Mouse (Mus musculus) MEL (cell line): ENCODE measurements around the gene Lilr4b. TPM values are rescaled to one million over a fixed set of nuclear protein-coding genes. Genes with fewer than 3 reads are reported as not detected.
A peak's percentile ranks its signal among the peaks of the same experiment; 100 is the strongest.

Experiments
- DNase-seq: peaks from one replicate; pipeline ENCODE4 v3.0.0; 2011; ENCODE audit warnings: low read depth, low spot score
- H3K27ac ChIP-seq: 2 replicates; pipeline ENCODE4 v1.5.1; 2012; ENCODE audit warnings: low read depth, mild to moderate bottlenecking, control low read depth, low read length, moderate library complexity; ENCODE audit not compliant: control insufficient read depth
- H3K27me3 ChIP-seq, 2 experiments: fragments of 150-350 bp in 1 of 2; sonication (generic) in 1 of 2; 2 replicates each; pipeline ENCODE4 v1.6.1; 2012; ENCODE audit warnings: low read length in 2 of 2, mild to moderate bottlenecking in 2 of 2, improper control_type of control experiment in 1 of 2, moderate library complexity in 1 of 2; ENCODE audit not compliant: insufficient read depth in 2 of 2, control insufficient read depth in 1 of 2
- H3K36me3 ChIP-seq, 2 experiments: 2 replicates each; pipeline ENCODE4 v1.6.1; 2012 to 2014; ENCODE audit warnings: low read length in 2 of 2, improper control_type of control experiment in 1 of 2, inconsistent platforms in 1 of 2, mild to moderate bottlenecking in 1 of 2; ENCODE audit not compliant: insufficient read depth in 2 of 2, control insufficient read depth in 1 of 2
- H3K4me1 ChIP-seq, 2 experiments: fragments of 150-350 bp in 1 of 2; sonication (generic) in 1 of 2; 2 replicates each; pipeline ENCODE4 v1.6.1; 2012; ENCODE audit warnings: low read length in 2 of 2, improper control_type of control experiment in 1 of 2, mild to moderate bottlenecking in 1 of 2; ENCODE audit not compliant: insufficient read depth in 2 of 2, control insufficient read depth in 1 of 2
- H3K4me3 ChIP-seq, 2 experiments: fragments of 150-350 bp in 1 of 2; sonication (generic) in 1 of 2; 2 replicates each; pipeline ENCODE4 v1.5.1; 2012; ENCODE audit warnings: low read depth in 2 of 2, low read length in 2 of 2, mild to moderate bottlenecking in 2 of 2, moderate library complexity in 2 of 2, control low read depth in 1 of 2, improper control_type of control experiment in 1 of 2; ENCODE audit not compliant: control insufficient read depth in 1 of 2, insufficient read depth in 1 of 2
- H3K79me2 ChIP-seq: 2 replicates; pipeline ENCODE4 v1.6.1; 2012; ENCODE audit warnings: mild to moderate bottlenecking, low read length, moderate library complexity; ENCODE audit not compliant: control insufficient read depth, poor library complexity, insufficient read depth
- H3K9ac ChIP-seq: 2 replicates; pipeline ENCODE4 v1.6.1; 2012; ENCODE audit warnings: low read depth, mild to moderate bottlenecking, control low read depth, low read length, moderate library complexity; ENCODE audit not compliant: control insufficient read depth, poor library complexity, severe bottlenecking
- H3K9me3 ChIP-seq: fragments of 150-350 bp; sonication (generic); replicated peaks from 2 replicates; pipeline ENCODE4 v1.6.1; 2012; ENCODE audit warnings: mild to moderate bottlenecking, low read length, improper control_type of control experiment, moderate library complexity; ENCODE audit not compliant: insufficient read depth
- CHD1 ChIP-seq: IDR thresholded peaks from 2 replicates; pipeline ENCODE4 v1.6.1; 2012; ENCODE audit warnings: low read depth, mild to moderate bottlenecking, inconsistent platforms, low read length, improper control_type of control experiment
- ELF1 ChIP-seq: IDR thresholded peaks from 2 replicates; pipeline ENCODE4 v1.6.1; 2014; ENCODE audit warnings: low read depth, mild to moderate bottlenecking, inconsistent platforms, low read length, improper control_type of control experiment, moderate library complexity
- EP300 ChIP-seq, 2 experiments: IDR thresholded peaks; 2 replicates each; pipeline ENCODE4 v1.6.1; 2011; ENCODE audit warnings: improper control_type of control experiment in 2 of 2, low read length in 2 of 2, low read depth in 1 of 2, mild to moderate bottlenecking in 1 of 2
- ETS1 ChIP-seq: IDR thresholded peaks from 2 replicates; pipeline ENCODE4 v1.6.1; 2012; ENCODE audit warnings: low read depth, mild to moderate bottlenecking, inconsistent platforms, low read length, improper control_type of control experiment, moderate library complexity
- GATA1 ChIP-seq: IDR thresholded peaks from 2 replicates; pipeline ENCODE4 v1.6.1; 2011; ENCODE audit warnings: low read depth, low read length, improper control_type of control experiment
- JUND ChIP-seq: IDR thresholded peaks from 2 replicates; pipeline ENCODE4 v1.6.1; 2011; ENCODE audit warnings: low read depth, mild to moderate bottlenecking, improper control_type of control experiment, low read length
- MAFK ChIP-seq: IDR thresholded peaks from 2 replicates; pipeline ENCODE4 v1.6.1; 2011; ENCODE audit warnings: low read depth, mild to moderate bottlenecking, low read length, improper control_type of control experiment, borderline replicate concordance
- MAX ChIP-seq: IDR thresholded peaks from 2 replicates; pipeline ENCODE4 v1.6.1; 2011; ENCODE audit warnings: low read length, improper control_type of control experiment
- MAZ ChIP-seq: IDR thresholded peaks from 2 replicates; pipeline ENCODE4 v1.6.1; 2012; ENCODE audit warnings: low read depth, mild to moderate bottlenecking, inconsistent platforms, low read length, improper control_type of control experiment
- MEF2A ChIP-seq: IDR thresholded peaks from 2 replicates; pipeline ENCODE4 v1.6.1; 2014; ENCODE audit warnings: low read depth, mild to moderate bottlenecking, inconsistent platforms, low read length, improper control_type of control experiment; ENCODE audit not compliant: poor library complexity, insufficient replicate concordance, severe bottlenecking; ENCODE audit errors: extremely low read depth
- MYB ChIP-seq: IDR thresholded peaks from 2 replicates; pipeline ENCODE4 v1.6.1; 2011; ENCODE audit warnings: mild to moderate bottlenecking, low read depth, low read length, improper control_type of control experiment
- MYC ChIP-seq: IDR thresholded peaks from 2 replicates; pipeline ENCODE4 v1.6.1; 2011; ENCODE audit warnings: low read depth, mild to moderate bottlenecking, low read length, improper control_type of control experiment, moderate library complexity
- POLR2AphosphoS5 ChIP-seq: IDR thresholded peaks from 2 replicates; pipeline ENCODE4 v1.6.1; 2012; ENCODE audit warnings: low read depth, borderline replicate concordance, mild to moderate bottlenecking, inconsistent platforms, low read length, moderate library complexity, mixed read lengths
- RCOR1 ChIP-seq: IDR thresholded peaks from 2 replicates; pipeline ENCODE4 v1.6.1; 2012; ENCODE audit warnings: low read depth, mild to moderate bottlenecking, inconsistent platforms, low read length, improper control_type of control experiment
- SIN3A ChIP-seq: IDR thresholded peaks from 2 replicates; pipeline ENCODE4 v1.6.1; 2012; ENCODE audit warnings: low read length, improper control_type of control experiment, inconsistent platforms
- TBP ChIP-seq: IDR thresholded peaks from 2 replicates; pipeline ENCODE4 v1.8.0; 2011; ENCODE audit warnings: low read depth, low read length, improper control_type of control experiment
- TCF12 ChIP-seq: IDR thresholded peaks from 2 replicates; pipeline ENCODE4 v1.6.1; 2014; ENCODE audit warnings: low read depth, mild to moderate bottlenecking, inconsistent platforms, low read length, improper control_type of control experiment, moderate library complexity
- UBTF ChIP-seq: IDR thresholded peaks from 2 replicates; pipeline ENCODE4 v1.6.1; 2012; ENCODE audit warnings: low read depth, mild to moderate bottlenecking, inconsistent platforms, low read length, improper control_type of control experiment, moderate library complexity, borderline replicate concordance; ENCODE audit not compliant: insufficient read depth
- ZC3H11A ChIP-seq: IDR thresholded peaks from 2 replicates; pipeline ENCODE4 v1.6.1; 2012; ENCODE audit warnings: low read depth, mild to moderate bottlenecking, inconsistent platforms, low read length, improper control_type of control experiment
- ZMIZ1 ChIP-seq: IDR thresholded peaks from 2 replicates; pipeline ENCODE4 v1.6.1; 2012; ENCODE audit warnings: low read depth, mild to moderate bottlenecking, inconsistent platforms, low read length, improper control_type of control experiment, moderate library complexity
- ZNF384 ChIP-seq: IDR thresholded peaks from 2 replicates; pipeline ENCODE4 v1.6.1; 2012; ENCODE audit warnings: low read depth, mild to moderate bottlenecking, inconsistent platforms, low read length, improper control_type of control experiment
- polyA plus RNA-seq, 2 experiments: library from polyadenylated mRNA; stranded (reverse) in 1 of 2; unstranded in 1 of 2; fragments of >175 nt in 1 of 2; fragments of >200 nt in 1 of 2; gene quantifications; 2 replicates each; pipeline versions ENCODE4 v1.2.1 to v1.2.4; 2012; ENCODE audit warnings: low replicate concordance in 2 of 2, low read depth in 1 of 2; ENCODE audit not compliant: insufficient read length in 2 of 2, insufficient read depth in 1 of 2, missing spikeins in 1 of 2
- total RNA-seq: library from RNA; depleted of rRNA; stranded (reverse); fragments of 300-350 nt; gene quantifications from 2 replicates; pipeline ENCODE4 v1.2.3, GENCODE M21; 2012

The Lilr4b gene
- total and polyA plus RNA-seq, 3 experiments, result not detected

DNA sequence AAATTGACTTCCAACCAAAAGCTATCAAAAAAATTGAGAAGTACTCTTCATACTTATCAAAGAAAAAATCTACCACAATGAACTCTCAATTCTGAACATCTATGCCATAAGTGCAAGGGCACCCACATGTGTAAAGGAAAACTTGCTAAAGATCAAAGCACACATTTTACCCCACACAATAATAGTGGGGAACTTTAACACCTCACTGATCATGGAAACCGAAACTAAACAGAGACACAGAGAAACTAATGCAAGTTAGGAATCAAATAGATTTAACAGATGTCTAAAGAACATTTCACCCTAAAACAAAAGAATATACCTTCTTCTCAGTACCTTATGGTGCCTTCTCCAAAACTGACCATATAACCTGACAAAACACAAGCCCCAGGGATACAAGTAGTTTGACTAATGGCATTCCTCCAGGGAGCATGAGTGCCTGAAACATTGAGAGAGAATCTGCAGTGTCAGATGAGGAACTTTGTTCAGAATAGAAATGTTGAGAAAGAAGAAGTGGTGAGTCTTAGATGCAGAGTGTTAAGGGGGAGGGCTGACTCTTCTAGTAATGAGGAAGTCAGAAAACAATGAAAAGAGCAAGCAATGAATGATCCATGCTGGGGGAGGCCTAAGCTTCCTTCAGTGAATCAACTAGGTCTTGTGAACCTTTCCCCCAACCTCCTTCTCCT, 26.7 kb upstream of the Lilr4b start:
- Histone ChIP-seq H3K27ac (peak overlapping the region; percentile 94), H3K4me3 (peak overlapping the region; percentile 24 to 54; a peak in 2 of 4 replicates)
- peak; percentile 91 for DNase-seq

DNA sequence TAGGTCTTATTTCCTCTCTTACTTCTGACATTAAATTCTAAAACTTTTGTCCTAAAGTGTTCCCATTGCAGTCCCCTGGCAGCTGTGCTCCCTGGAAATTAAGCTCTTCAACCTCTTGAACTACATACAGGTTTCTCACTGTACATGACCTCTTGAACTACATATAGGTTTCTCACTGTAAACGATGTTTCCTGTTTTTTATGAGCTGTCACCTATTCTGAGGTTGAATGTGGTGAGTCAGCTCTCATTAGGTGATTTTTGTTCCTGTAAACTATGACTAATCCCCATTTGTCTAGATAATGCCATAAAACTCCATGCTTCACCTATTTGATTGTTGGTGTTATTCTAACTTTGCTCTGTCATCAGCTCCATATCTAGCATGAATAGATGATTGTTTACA, 26.1 kb upstream of the Lilr4b start:
- H3K79me2 ChIP-seq, result no peaks in the 10 kb centered on the region
- no peaks in the 10 kb centered on the region for H3K27me3 ChIP-seq
- DNase-seq, result peak; percentile 62
- peaks cover 11 to 17% of the 10 kb centered on the region in 2 experiments for H3K4me1 ChIP-seq
- peaks cover 0 to 25% of the 10 kb centered on the region in 2 experiments; a peak in 2 of 4 replicates for H3K36me3 ChIP-seq
- H3K27ac ChIP-seq, result peak overlapping the region; percentile 94
- no peak overlapping the region for H3K4me3 ChIP-seq
- peak overlapping the region; percentile 50; the same call in 1 of the 2 replicates for H3K9ac ChIP-seq
- H3K9me3 ChIP-seq, result no peaks in the 10 kb centered on the region
- TF ChIP-seq MAX, result no peak
- TF ChIP-seq ETS1, result peak; percentile 61; the same call in 1 of the 2 replicates
- no peak for TF ChIP-seq ELF1
- 0 out of 2 replicates have a peak, but pooled peaks have one; percentile 12 for TF ChIP-seq SIN3A
- 0 out of 2 replicates have a peak, but pooled peaks have one; percentile 34 for TF ChIP-seq GATA1
- TF ChIP-seq, all 39 proteins: peak for 3

More for the DNA sequence above, 26.7 kb upstream of the Lilr4b start:
- TF ChIP-seq RCOR1, result peak; percentile 74
- no peak for TF ChIP-seq MEF2A
- TF ChIP-seq ETS1, result peak; percentile 77
- no peak for TF ChIP-seq CHD1
- TF ChIP-seq GATA1, result 0 out of 2 replicates have a peak, but pooled peaks have one; percentile 6
- 0 out of 2 replicates have a peak, but pooled peaks have one; percentile 28 for TF ChIP-seq ZNF384
- TF ChIP-seq SIN3A, result 0 out of 2 replicates have a peak, but pooled peaks have one; percentile 27
- TF ChIP-seq ZC3H11A, result no peak
- 0 out of 2 replicates have a peak, but pooled peaks have one; percentile 11 for TF ChIP-seq MAFK
- TF ChIP-seq TCF12, result 0 out of 2 replicates have a peak, but pooled peaks have one; percentile 37
- peak; percentile 70; the same call in 1 of the 2 replicates for TF ChIP-seq MYC
- 0 out of 2 replicates have a peak, but pooled peaks have one; percentile 51 for TF ChIP-seq TBP
- 0 out of 2 replicates have a peak, but pooled peaks have one; percentile 6 for TF ChIP-seq MAX
- no peak for TF ChIP-seq UBTF
- TF ChIP-seq EP300 (IDR thresholded peaks at IDR 0.05; ENCODE audit: low read depth in 1 of 2, low read length in 2 of 2), result peak; percentile 68 to 87; a peak in 3 of 4 replicates
- 0 out of 2 replicates have a peak, but pooled peaks have one; percentile 25 for TF ChIP-seq MAZ
- TF ChIP-seq ZMIZ1, result no peak
- no peak for TF ChIP-seq MYB
- TF ChIP-seq POLR2AphosphoS5, result no peak
- no peak; the same call in 1 of the 2 replicates for TF ChIP-seq JUND
- Histone ChIP-seq H3K36me3 (peaks cover 0 to 25% of the 10 kb centered on the region in 2 experiments; a peak in 2 of 4 replicates), H3K9me3 (no peaks in the 10 kb centered on the region), H3K9ac (peak overlapping the region; percentile 50), H3K4me1 (peaks cover 11 to 17% of the 10 kb centered on the region in 2 experiments), H3K79me2 (no peaks in the 10 kb centered on the region), H3K27me3 (no peaks in the 10 kb centered on the region)
